Mouse (Mus musculus) hindbrain, embryonic 11.5 days (tissue): ENCODE measurements at regions not wholly inside any gene's neighbourhood (a gene's known extent, or its start where the extent isn't known, plus 50 kb on each side); places are given as distances from the start of the nearest gene placed in this dataset.

Experiments used
- ATAC-seq: fragments of 200-750 bp; cut with Nextera tagmentation; 2 replicates; pipeline ENCODE4 v1.8.0; 2017; ENCODE audit warnings: mild to moderate bottlenecking, moderate TSS enrichment, moderate library complexity; ENCODE audit not compliant: low FRiP score
- DNase-seq: peaks from one replicate; pipeline ENCODE4 v3.0.0-alpha.2; 2015; ENCODE audit warnings: low spot score
- H3K27ac ChIP-seq: fragments of 300-500 bp; sonication (generic); 2 replicates; pipeline ENCODE4 v1.5.1; 2014; ENCODE audit warnings: mild to moderate bottlenecking, low read depth, low read length
- H3K27me3 ChIP-seq: fragments of 300-500 bp; sonication (generic); 2 replicates; pipeline ENCODE4 v1.6.1; 2014; ENCODE audit warnings: mild to moderate bottlenecking, low read length, moderate library complexity, mixed read lengths; ENCODE audit not compliant: control insufficient read depth, insufficient read depth
- H3K36me3 ChIP-seq: fragments of 300-500 bp; sonication (generic); 2 replicates; pipeline ENCODE4 v1.6.1; 2014; ENCODE audit warnings: mild to moderate bottlenecking, low read length, moderate library complexity, mixed read lengths; ENCODE audit not compliant: control insufficient read depth, insufficient read depth
- H3K4me1 ChIP-seq: fragments of 300-500 bp; sonication (generic); replicated peaks from 2 replicates; pipeline ENCODE4 v1.6.1; 2014; ENCODE audit warnings: low read length, mixed read lengths; ENCODE audit not compliant: control insufficient read depth, insufficient read depth
- H3K4me2 ChIP-seq: fragments of 300-500 bp; sonication (generic); replicated peaks from 2 replicates; pipeline ENCODE4 v1.6.1; 2014; ENCODE audit warnings: mild to moderate bottlenecking, low read depth, low read length
- H3K4me3 ChIP-seq: fragments of 300-500 bp; sonication (generic); 2 replicates; pipeline ENCODE4 v1.5.1; 2014; ENCODE audit warnings: low read depth, low read length
- H3K9ac ChIP-seq: fragments of 300-500 bp; sonication (generic); 2 replicates; pipeline ENCODE4 v1.6.1; 2014; ENCODE audit warnings: low read depth, low read length
- H3K9me3 ChIP-seq: fragments of 300-500 bp; sonication (generic); 2 replicates; pipeline ENCODE4 v1.6.1; 2016; ENCODE audit warnings: low read length; ENCODE audit not compliant: control insufficient read depth
- WGBS: fragments of 180-500 bp; shearing (Covaris S2); extraction: QIAGEN DNeasy Blood & Tissue Kit; methylation state at CpG from one replicate; pipeline ENCODE4 v1.1.7; 2014; 5-methylcytosine and 5-hydroxymethylcytosine counted together

- H3K27ac ChIP-seq, result no peak overlapping the region
- H3K4me1 ChIP-seq, result no peaks in the 10 kb centered on the region
- no peak overlapping the region for H3K4me3 ChIP-seq
- no peak overlapping the region for H3K9ac ChIP-seq
- ATAC-seq, result no peak
- WGBS, result 82% methylated on average over 3 of the region's 3 CpGs
- no peak for DNase-seq
- no peaks in the 10 kb centered on the region for H3K36me3 ChIP-seq
- H3K27me3 ChIP-seq, result no peaks in the 10 kb centered on the region
- H3K4me2 ChIP-seq, result no peak overlapping the region
- no peaks in the 10 kb centered on the region for H3K9me3 ChIP-seq
These were observed 351.9 kb downstream of the Tbc1d22a start for GRCm38 (mm10) chr15:86566111-86566510.

GRCm38 (mm10) chr15:86574311-86574710 is 360.1 kb downstream of the Tbc1d22a start:
- 18% methylated on average over 5 of the region's 5 CpGs for WGBS
- H3K27me3 ChIP-seq, result no peaks in the 10 kb centered on the region
- peak; percentile 17 for DNase-seq
- no peak overlapping the region for H3K27ac ChIP-seq
- H3K4me2 ChIP-seq, result no peak overlapping the region
- no peaks in the 10 kb centered on the region for H3K36me3 ChIP-seq
- no peak for ATAC-seq
- peaks cover 5% of the 10 kb centered on the region; the same call in 1 of the 2 replicates for H3K4me1 ChIP-seq
- no peaks in the 10 kb centered on the region for H3K9me3 ChIP-seq
- no peak overlapping the region for H3K4me3 ChIP-seq
- no peak overlapping the region for H3K9ac ChIP-seq

GRCm38 (mm10) chr15:86576666-86577065 is 362.4 kb downstream of the Tbc1d22a start:
- H3K4me3 ChIP-seq, result no peak overlapping the region
- no peaks in the 10 kb centered on the region for H3K27me3 ChIP-seq
- ATAC-seq, result no peak
- no peak overlapping the region for H3K9ac ChIP-seq
- 80% methylated on average over 5 of the region's 5 CpGs for WGBS
- no peaks in the 10 kb centered on the region for H3K9me3 ChIP-seq
- H3K36me3 ChIP-seq, result no peaks in the 10 kb centered on the region
- no peak overlapping the region for H3K4me2 ChIP-seq
- peaks cover 5% of the 10 kb centered on the region; the same call in 1 of the 2 replicates for H3K4me1 ChIP-seq
- DNase-seq, result no peak
- no peak overlapping the region for H3K27ac ChIP-seq

GRCm38 (mm10) chr15:86578689-86579088 is 364.4 kb downstream of the Tbc1d22a start:
- Histone ChIP-seq H3K4me2 (no peak overlapping the region), H3K27me3 (no peaks in the 10 kb centered on the region), H3K36me3 (no peaks in the 10 kb centered on the region), H3K9ac (no peak overlapping the region), H3K27ac (no peak overlapping the region), H3K4me1 (peaks cover 5% of the 10 kb centered on the region; the same call in 1 of the 2 replicates), H3K9me3 (no peaks in the 10 kb centered on the region), H3K4me3 (no peak overlapping the region)
- WGBS, result 92% methylated on average over 16 of the region's 16 CpGs
- ATAC-seq (no peak), DNase-seq (no peak)

- DNase-seq, result no peak
- Histone ChIP-seq H3K4me2 (no peak overlapping the region), H3K9ac (no peak overlapping the region), H3K4me1 (no peaks in the 10 kb centered on the region), H3K27ac (no peak overlapping the region), H3K9me3 (no peaks in the 10 kb centered on the region), H3K4me3 (no peak overlapping the region), H3K27me3 (no peaks in the 10 kb centered on the region), H3K36me3 (no peaks in the 10 kb centered on the region)
- 82% methylated on average over 7 of the region's 7 CpGs for WGBS
- no peak for ATAC-seq
These were observed 368.2 kb downstream of the Tbc1d22a start for GRCm38 (mm10) chr15:86582240-86583090.

- no peak overlapping the region for H3K4me2 ChIP-seq
- ATAC-seq (no peak), DNase-seq (no peak)
- no peaks in the 10 kb centered on the region for H3K36me3 ChIP-seq
- H3K27me3 ChIP-seq, result no peaks in the 10 kb centered on the region
- no peaks in the 10 kb centered on the region for H3K4me1 ChIP-seq
- no peak overlapping the region for H3K9ac ChIP-seq
- no peaks in the 10 kb centered on the region for H3K9me3 ChIP-seq
- H3K4me3 ChIP-seq, result no peak overlapping the region
- WGBS, result 72% methylated on average over 4 of the region's 4 CpGs
- no peak overlapping the region for H3K27ac ChIP-seq
These were observed 371.5 kb downstream of the Tbc1d22a start for GRCm38 (mm10) chr15:86585716-86586115.

GRCm38 (mm10) chr15:86587209-86587608 is 372.9 kb downstream of the Tbc1d22a start:
- Histone ChIP-seq H3K36me3 (no peaks in the 10 kb centered on the region), H3K4me1 (no peaks in the 10 kb centered on the region), H3K9ac (no peak overlapping the region), H3K27me3 (no peaks in the 10 kb centered on the region), H3K27ac (no peak overlapping the region), H3K4me3 (no peak overlapping the region), H3K9me3 (no peaks in the 10 kb centered on the region), H3K4me2 (no peak overlapping the region)
- ATAC-seq, result no peak
- no peak for DNase-seq
- 85% methylated on average over 6 of the region's 6 CpGs for WGBS

GRCm38 (mm10) chr15:86590033-86590432 is 375.8 kb downstream of the Tbc1d22a start:
- 62% methylated on average over 7 of the region's 7 CpGs for WGBS
- Histone ChIP-seq H3K4me1 (no peaks in the 10 kb centered on the region), H3K27ac (no peak overlapping the region), H3K9me3 (no peaks in the 10 kb centered on the region), H3K36me3 (no peaks in the 10 kb centered on the region), H3K9ac (no peak overlapping the region), H3K4me3 (no peak overlapping the region), H3K27me3 (no peaks in the 10 kb centered on the region), H3K4me2 (no peak overlapping the region)
- ATAC-seq (no peak), DNase-seq (peak; percentile 11)

- ATAC-seq (no peak), DNase-seq (no peak)
- Histone ChIP-seq H3K4me1 (no peaks in the 10 kb centered on the region), H3K27ac (no peak overlapping the region), H3K9me3 (no peaks in the 10 kb centered on the region), H3K9ac (no peak overlapping the region), H3K4me3 (no peak overlapping the region), H3K4me2 (no peak overlapping the region), H3K36me3 (no peaks in the 10 kb centered on the region), H3K27me3 (no peaks in the 10 kb centered on the region)
- WGBS, result 79% methylated on average over 5 of the region's 5 CpGs
These were observed 376.6 kb downstream of the Tbc1d22a start for GRCm38 (mm10) chr15:86590896-86591295.
